Mouse (Mus musculus): ENCODE results near the gene Gpc1.

Gene Gpc1

DNA sequence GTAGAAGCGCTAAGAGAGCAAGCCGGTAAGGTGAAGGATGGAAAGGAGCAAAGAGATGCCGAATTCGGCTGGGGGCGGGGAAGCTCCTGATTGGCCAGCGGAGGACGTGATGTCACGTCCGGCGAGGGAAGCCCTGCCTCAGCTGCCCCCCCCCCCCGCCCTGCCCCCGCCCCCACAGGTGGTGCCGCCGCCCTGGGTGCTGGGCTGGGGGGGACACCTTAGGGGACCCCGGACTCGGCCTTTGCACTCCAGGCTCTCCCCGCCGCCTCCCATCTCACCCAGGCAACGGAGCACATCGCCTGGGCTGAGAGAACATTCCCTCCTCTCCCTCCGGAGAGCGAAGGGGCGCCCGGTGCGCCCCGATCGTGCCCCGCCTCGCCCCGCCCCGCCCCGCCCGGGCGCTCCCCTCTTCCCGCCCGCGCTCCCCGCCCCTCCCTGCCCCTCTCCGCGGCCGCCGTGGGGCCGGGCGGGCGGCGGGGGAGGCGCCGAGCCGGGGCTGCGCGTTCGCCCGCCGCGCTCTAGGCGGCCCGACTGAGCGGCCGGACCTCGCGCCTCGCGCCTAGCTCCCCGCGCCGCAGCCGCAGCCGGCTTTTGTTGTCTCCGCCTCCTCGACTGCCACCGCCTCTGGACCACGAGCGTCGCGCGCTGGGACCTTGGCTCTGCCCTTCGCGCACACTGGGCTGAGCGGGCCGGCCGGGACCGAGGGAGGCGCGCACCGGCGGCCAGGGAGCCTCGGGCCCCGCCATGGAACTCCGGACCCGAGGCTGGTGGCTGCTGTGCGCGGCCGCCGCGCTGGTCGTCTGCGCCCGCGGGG is at the start of gene Gpc1:
Gene Gpc1, plus strand, starts transcription at position 458 of the 814 bp plus-strand sequence.
- peak; percentile 85 for DNase-seq

DNA sequence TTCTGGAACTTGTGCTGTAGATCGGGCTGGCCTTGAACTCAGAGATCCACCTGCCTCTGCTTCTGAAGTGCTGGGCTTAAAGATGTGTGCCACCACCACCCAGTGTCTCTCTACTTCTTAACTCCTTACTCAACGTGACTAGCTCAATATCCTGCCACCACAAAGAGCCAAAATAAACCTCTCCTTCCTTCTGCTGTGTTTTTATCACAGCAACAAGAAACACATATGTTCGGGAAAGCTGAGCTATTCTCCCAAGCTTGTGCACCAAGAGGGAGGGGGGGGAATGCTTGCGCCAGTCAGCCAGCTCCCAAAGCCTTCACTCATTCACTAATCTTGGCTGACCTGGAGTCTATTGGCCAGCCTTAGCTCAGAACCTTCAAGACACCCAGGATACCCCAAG is 49.6 kb upstream of the Gpc1 start:
- DNase-seq: no peak

DNA sequence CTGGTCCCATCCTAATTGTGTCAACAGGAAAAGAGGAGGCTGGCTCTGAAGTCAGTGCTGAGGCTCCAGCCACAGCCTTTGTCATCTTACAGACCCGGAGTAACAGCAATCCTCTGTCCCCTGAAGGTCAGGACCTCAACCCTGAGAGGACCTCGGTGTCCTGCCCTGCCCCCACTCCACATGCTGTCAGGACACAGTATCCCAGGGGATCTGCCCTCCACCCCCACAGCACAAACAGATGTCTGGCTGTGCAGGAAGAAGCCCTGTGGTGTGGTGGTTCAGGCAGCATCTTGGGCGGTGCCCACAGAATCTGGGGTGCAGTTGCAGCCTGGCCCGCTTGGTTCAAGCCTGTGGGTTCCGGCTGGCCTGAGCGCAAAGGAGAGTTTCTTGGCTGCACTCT is 48.9 kb upstream of the Gpc1 start:
- DNase-seq: no peak

DNA sequence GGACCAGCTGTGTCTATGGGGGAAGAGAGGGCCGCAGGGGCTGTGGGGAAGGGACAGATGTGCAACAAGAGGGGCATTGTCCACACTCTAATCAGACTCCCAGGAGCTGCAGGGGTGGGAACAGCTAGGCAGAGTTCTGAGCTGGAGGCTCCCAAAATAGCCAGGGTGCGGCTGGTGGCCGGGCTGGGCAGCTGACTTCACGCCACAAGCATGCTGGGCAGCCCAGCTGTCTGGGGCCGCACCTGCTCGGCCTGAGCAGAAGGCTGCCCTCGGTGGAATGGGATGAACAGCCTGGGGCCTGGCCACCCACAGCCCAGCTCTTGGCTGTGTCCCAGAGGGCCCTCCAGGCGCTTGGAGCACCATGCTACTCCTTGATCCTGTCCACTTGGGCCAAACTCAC is 44.2 kb upstream of the Gpc1 start:
- no peak for DNase-seq

DNA sequence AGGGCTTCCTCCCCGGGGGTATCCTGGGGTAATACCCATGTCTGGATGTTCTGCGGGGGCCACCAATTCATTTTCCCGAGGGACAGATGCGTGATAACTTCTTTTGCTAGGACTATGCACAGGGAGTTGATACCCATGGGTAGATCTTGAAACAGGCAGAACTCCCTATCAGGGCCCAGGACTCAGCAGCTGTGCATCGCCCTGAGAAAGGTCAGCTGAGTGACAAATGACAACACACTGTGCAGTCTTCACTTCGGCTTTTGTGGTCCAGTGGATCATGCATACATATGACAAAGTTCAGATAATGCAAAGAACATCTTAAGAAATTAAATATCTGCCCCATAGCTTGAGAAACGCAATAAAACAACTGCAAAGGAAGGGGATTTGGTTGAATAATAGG is 43.4 kb upstream of the Gpc1 start:
- DNase-seq: no peak

DNA sequence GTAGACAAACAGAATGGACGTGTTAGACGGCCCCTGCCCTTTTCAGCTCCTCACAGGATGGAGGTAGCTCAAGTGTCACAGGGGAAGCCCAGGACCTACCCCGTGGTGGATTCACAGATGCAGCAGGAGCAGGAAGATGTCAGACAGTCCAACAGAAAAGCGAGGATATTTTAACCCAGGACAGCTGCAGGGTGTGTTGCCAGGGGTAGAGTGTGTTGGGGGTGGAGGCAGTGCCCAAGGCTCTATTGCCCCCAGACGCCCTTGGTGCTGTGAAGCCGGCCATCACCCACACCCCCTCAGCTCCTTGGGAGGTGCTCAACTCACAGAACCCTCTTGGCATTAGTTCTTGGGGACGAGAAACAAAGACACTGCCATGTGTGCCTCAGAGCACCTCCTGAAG is 40.8 kb upstream of the Gpc1 start:
- DNase-seq: no peak

DNA sequence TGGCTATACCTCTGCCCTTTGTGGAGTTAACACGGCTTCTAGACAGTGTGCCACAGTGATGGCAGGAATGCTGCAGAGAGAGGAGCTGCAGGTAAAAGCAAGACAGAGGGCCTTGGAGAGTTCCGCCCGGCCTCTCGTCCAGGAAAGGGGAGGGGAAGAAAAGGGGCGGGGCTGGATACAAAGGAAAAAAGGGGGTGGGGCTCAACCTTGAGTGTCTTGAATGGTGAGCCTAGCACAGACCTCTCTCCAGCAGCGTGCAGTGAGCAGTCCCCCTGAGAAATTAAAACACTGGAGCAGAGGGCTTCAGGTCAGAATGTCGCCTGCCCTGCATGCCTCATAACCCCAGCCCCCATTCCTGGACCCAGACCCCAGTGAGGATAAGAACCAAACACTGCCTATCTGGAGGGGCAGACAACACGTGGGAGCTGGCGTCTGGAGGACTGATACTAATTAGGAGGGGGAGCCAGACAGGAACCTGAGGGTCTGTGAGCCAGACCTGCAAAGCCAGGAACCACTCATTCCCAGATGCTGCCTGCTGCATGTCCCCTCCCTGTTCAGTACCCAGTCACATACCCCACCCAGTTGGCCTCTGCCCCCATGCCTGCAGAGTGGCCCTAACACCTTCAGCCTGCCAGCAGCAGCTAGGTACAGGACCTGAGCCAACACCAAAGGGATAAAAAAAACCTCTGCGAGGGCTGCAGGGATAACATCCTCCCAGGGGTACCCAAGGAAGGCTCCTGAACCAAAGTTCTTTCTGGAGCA is 40.2 kb upstream of the Gpc1 start:
- DNase-seq: no peak

DNA sequence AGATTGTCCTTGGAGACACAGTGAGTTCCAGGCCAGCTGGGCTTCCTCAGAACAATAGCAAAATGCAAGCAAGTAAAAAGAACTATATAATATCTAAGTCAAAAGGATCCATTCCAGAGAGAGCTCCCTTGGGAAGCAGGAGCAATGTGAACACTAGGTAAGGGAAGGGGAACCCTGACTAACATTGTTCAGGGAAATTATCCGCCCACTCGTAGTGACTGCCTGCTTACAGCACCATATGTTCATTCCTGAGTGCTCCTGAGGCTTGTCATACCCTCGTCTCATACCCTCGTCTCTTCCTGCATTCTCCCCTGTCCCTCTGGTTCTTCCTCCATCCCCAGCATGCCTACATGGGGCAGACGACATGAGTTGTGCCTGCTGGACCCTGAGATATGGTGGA is 37.7 kb upstream of the Gpc1 start:
- no peak for DNase-seq

DNA sequence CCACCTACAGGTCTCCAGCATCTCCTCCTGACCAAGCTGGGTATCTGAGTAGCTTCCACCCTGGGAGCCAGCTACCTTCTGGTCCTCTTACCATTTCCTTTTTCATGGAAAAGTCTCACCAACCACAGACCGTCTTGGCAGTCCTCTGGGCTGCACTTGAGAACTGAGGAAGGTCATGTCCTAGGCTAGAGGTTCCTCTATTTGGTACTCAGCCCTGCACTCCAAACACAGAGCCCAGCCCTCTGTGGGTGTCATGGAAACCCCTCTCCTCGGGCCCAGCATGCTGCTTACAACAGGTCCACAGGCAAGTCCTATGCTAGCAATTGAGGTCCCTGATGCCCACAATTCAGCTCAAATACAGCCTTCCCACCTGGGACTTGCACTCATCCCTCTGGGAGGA is 33.0 kb upstream of the Gpc1 start:
- no peak for DNase-seq

DNA sequence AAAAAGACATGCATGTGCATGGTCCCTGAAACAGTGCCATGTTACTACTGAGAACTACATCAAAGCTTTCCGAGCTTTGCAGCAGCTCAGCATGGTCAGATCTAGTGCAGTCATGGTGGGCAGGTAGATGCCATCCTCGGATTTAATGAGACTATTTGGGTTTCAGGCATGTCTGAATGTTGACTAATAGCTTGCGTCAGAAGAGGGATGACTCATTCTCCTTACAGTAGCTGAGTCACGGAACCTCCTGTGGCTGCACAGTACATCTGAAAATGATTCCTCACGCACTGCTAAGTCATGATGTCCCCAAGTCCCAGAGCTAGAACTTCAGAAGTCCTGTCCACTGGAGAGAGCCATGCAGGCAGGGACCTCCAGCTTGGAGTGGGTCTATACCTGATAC is 31.8 kb upstream of the Gpc1 start:
- DNase-seq: peak; percentile 26

DNA sequence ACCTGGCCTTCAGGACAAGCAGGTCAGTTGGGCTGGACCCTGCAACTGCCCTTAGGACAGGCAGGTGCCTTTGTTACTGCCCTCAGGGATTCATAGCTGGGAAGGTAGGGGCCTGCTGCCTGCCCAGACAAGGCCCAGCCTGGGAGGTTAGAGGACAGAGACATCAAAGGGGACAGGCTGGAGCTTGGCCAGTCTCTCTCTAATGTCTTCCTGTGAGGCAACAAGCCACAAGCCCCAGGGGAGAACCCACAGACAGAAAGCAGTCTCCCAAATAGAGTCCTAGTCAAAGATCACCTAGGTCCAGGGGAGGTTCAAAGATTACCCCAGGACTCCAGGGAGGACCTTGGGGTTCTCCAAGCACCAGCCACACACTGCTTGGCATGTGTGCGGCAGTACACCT is 29.1 kb upstream of the Gpc1 start:
- no peak for DNase-seq

DNA sequence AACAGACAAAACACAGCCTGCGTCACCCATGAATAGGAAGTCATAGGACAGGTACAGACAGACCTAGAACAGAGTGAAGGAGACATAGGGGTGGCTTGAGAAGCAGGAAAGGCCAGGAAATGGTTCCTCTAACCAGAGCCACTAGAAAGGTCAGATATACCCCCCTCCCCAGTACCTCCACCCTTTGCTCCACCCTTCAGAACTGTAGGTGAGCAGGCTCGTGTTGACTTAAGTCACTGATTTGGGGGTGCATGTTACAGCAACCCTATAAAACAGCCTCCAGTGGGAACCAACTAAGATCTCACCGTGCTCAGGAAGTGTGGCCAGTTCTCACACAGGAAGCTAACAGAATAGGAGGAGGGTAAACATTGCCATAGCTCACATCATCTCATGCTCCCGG is 28.1 kb upstream of the Gpc1 start:
- DNase-seq: no peak

DNA sequence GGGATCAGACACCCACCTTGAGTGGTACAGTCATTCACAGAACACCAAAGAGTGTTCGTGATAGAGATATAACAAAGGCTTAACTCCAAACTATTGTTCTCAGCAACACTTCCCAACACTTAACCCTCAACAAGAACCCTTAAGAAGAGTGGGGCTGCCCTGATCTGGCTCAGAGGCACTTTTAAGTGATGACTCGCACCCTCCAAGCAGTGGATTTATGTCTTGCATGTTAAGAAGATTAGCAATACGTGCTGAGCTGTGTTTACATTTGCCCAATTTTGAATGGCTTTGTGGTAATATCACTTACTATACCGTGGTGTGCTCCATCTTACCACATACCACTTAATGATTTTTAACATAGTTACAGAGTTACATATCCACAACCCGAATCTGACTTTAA is 26.3 kb upstream of the Gpc1 start:
- DNase-seq: no peak

DNA sequence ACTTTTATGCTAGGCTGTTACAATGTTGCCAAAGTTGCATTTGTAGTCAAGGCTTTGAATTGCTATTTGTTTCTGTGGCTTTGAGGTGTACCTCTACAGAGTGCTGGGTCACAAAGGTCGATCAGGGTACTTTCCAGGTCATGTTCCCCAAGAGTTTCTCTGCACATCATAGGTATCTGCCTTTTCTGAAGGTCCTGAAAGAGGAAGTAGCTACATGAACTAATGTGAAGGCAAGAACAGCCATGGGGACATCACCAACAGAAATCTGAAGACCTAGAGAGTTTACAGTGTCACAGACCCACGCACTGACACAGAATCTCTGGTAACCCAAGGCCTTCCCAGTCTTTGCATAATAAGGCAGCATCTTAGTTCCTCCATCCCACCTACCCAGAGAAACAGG is 25.6 kb upstream of the Gpc1 start:
- no peak for DNase-seq

DNA sequence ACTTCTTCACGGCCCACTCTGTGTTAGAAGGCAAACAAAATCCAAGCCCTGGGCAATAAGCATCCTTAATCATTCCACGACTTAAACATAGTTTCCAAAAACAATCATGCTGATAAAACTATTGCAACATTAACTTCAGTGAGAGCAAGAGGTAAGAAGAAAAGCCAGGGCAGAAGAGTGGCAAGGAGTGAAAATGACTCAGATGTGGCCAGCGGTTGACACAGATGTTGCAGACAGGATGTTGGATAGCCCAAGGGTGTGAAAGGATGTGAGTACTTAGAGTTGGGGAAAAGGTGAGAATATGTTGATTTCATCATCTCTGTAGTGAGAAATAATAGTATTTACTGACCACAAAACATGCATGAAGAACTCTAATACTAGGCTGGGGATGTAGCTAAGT is 24.7 kb upstream of the Gpc1 start:
- no peak for DNase-seq

DNA sequence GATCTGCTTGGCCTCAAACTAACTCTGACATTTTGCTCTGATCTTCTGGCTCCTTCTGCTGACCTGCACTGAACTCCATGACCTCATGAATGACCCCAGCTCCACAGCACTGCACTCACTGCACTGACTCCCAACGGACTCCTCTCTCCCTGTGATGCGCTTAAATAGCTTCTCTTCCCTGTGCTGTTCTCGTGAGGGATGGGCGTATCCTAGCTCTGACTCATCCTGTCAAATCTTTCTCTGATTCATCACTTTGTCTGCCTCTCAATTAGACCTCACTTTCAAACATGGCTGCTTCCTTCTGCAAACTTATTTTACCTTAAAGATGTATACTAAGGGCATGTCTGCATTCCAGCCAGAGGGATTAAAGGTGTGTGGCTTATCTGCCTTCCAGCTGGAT is 21.8 kb upstream of the Gpc1 start:
- no peak for DNase-seq

DNA sequence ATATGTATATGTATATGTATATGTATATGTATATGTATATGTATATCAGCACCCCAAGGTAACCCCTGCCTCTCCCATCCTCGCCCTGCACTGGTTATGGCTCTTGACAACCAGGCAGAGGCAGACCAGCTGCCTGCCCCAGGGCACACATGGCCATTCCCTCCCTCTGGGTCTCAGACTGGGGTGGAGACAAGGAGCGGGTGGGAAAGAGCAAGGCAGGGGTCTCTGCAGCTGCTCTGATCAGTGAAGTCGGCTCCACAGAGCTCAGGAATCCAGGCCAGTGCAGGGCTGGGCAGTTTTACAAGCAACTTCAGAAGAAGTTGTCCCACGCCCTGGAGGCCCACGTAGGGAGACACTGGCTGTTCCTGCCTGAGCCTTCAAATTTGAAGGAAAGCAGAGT is 17.1 kb upstream of the Gpc1 start:
- no peak for DNase-seq

DNA sequence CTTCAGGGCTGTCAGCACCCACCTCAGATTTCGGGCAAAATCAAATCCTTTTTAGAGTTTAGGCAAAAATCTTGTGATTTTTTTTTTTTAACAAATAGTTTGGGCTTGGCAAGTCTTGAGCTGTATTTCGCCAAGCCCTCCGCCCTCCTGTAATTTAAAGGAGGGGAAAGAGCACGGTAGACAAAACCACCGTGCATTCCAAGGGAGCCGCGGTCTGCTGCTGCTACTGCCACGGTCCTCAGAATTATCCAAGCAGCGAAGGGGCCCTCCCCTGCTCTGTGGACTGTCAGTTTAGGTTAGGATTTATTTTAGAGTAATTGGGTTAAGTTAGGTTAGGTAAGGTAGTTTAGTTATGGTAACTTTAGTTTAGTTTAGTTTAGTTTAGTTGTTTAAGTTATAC is 16.3 kb upstream of the Gpc1 start:
- DNase-seq: no peak

DNA sequence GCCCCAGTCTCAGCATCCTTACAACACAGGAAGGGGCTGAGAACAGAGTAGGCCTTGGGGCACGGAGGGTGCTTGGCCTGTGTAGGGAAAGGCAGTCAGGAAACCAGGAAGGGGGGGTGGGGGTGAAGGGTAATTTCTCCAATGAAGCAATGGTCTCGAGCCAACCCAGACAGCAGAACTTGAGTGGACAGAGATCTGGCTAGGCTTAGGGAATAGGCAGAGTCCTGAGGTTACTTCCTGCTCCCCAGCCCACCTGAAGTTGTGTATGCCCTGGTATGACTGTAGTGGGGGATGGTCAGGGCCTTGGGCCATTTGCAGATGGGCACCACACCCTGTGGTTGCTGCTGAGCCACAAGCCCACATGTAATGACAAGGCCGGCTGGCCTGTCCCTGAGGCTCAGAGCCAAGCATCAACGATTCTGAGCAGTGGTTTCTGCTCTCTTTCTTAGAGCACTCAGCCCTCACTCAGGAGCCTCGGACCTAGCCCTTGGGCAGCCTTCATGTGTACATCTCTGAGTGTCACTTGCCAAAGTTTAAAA is 15.6 kb upstream of the Gpc1 start:
- no peak for DNase-seq

DNA sequence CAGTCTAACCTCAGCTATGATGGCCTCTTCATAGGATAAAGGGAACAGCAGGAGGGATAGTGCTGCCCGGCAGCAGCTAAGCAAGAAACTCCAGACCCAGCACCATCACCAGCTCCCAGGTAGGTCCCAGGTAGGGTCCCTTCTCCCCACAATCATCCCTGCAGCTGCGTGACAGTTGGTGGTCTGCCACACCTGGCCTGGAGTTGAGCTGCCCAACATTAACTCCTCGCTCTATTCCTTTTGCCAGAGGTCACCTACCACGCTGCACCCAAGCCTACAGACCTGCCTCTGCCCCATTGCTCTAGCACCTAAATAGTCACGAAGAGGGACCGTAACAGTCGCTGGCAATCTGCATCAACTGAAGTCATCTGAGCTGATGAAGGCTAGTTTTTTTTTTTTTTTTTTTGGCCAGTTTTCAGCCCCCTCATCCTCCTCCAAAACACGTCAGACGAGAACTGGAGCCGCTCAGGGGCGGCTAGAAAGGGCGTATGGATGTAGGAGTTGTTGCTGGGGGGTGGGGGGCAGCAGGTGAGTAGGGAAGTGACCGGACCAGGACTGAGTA is 738 bp upstream of the Gpc1 start:
- DNase-seq: no peak

DNA sequence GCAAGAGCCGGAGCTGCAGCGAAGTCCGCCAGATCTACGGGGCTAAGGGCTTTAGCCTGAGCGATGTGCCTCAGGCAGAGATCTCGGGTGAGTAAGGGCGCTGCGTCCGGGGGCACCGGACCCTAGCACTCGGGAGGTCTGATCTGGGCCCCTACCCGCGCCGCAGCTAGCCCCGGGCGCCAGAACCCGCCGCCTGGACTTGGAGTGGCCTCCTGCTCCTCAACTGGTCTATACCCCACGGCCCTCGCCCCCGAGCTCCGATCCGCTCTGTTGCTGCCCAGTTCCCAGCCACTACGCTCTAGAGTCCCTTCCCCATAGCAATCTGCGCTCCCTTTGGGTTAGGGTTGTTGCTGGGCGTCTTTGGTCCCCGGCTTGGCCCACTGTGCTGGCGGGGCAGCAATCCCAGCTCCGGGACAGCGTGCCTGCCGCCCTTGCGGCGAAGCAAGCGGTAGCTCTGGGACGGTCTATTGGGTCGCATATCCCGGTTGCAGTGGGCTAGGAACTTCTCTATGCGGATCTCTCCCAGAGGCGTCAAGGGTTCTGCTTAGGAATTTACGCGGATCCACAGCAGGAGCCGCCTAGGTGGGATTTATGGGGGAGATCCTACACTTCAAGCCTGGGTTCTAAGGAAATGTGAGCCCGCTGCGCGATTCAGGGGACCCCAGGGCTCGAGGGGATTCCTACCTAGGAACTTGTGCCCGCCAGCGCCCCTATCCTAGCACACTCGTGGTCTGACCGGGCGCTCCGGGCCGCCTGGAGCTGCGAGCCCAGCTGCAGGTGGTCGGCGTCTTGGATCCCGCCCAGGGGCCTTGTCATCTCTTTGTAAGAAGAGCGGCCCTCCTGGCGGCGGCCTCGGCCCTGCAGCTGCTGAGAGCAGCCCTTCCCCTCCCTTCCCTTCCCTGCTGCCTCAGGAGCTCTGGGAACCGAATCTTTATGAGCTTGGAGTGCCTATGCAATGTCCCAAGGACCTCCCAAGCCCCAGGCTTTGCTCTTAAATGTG is 866 bp downstream of the Gpc1 start:
- DNase-seq: peak; percentile 61

DNA sequence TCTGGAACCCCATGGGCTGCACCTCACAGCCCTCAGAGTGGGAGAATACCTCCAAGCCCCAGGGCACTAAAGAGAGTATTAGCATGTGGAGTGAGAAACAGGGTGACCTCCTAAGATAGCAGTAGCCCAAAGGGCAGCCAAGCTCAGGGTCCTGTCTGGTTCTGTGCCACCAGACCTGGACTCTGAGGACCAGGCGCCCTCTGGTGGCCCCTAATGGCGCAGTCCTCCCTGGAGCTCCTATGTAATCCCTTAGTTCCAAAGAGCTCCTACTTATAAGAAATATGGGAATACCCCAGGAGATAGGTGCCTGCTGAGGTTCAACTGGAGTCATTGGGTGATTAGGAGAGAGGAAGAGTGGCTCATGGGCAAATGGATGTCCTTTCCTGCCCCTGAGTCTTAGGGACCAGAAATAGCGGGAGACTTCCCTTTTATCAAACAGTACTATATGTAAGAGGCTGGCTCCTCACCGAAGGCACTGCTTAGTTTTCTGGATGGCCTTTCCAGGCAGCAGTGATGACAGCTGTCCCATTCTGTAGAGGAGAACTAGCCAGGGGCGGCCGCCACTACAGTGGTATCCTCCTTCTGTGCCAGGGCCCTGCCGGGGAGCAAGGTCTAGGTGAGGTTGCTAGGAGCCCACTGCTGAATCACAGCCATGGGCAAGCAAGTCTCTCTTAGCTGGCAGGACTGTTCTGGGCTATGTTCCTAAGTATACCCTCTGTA is 2.7 kb downstream of the Gpc1 start:
- peak; percentile 81 for DNase-seq

All from right cerebral cortex, postnatal 25 days (tissue).